Mouse (Mus musculus) macrophage (primary cell): Measurements from ENCODE around the gene Sox1. TPM values are rescaled to one million over a fixed set of nuclear protein-coding genes. Genes with fewer than 3 reads are reported as not detected.

ENCODE experiments used
- H3K27ac ChIP-seq: fragments of 350-480 bp; formaldehyde crosslinking; 2 replicates; pipeline ENCODE4 v1.9.0; 2021
- H3K36me3 ChIP-seq: fragments of 350-480 bp; formaldehyde crosslinking; 2 replicates; pipeline ENCODE4 v1.9.0; 2021; ENCODE audit errors: inconsistent target
- H3K4me3 ChIP-seq: fragments of 350-480 bp; formaldehyde crosslinking; 2 replicates; pipeline ENCODE4 v1.9.0; 2021; ENCODE audit errors: inconsistent target
- H3K79me2 ChIP-seq: fragments of 350-480 bp; formaldehyde crosslinking; 2 replicates; pipeline ENCODE4 v1.9.0; 2021; ENCODE audit errors: inconsistent target
- WGBS: methylation state at CpG from one replicate; pipeline ENCODE4 v1.1.7; 2026; ENCODE audit warnings: inconsistent platforms; ENCODE audit not compliant: missing documents; 5-methylcytosine and 5-hydroxymethylcytosine counted together
- polyA plus RNA-seq: library from polyadenylated mRNA; stranded (reverse); fragments of 250-400 nt; gene quantifications from 3 replicates; pipeline ENCODE4 v1.2.4, GENCODE M21; 2018; ENCODE audit warnings: inconsistent platforms

Gene Sox1
- polyA plus RNA-seq, 1 experiment from 2014 or later = not detected

DNA sequence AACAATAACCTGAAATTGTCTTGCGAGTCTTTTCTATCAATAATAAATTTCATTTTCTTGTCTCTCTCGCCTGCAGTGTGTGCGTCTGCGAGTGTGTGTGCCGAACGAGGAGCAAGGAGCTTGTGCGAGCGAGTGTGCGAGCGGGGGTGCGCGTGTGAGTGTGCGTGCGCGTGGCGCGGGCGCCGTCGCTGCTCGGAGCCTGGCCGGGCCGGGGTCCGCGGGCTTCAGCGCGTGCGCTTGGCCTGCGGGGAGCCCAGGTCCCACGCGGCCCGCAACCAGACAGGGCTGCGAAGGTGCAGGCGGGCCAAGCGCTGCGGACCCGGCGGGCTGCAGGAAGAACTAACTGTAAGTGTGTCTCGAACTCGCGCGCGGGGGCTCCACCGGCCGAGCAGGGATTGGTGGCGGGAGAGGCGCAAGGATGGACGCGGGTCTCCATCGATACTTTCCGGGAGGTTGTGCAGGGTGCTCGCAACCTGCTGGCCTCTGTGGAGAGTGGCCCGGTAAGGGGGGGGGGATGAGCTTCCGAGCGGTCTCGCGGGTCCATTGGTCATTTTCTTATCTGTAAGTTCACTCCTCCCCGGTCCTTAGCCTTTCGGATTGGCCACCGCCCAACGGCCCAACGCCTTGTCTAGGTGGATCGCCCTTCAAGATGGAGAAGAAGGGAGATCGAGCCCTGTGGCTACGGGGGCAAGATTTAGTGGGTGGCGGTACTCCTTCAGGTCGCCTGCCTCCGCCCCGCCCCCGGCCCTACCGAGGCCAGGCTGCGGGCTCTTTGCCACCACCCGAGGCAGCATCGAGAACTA is 9.2 kb upstream of the Sox1 start:
- WGBS = 4% methylated on average over 71 of the region's 74 CpGs
- H3K36me3 ChIP-seq = no peaks in the 10 kb centered on the region
- H3K79me2 ChIP-seq = no peaks in the 10 kb centered on the region
- no peak overlapping the region for H3K27ac ChIP-seq
- no peak overlapping the region for H3K4me3 ChIP-seq

DNA sequence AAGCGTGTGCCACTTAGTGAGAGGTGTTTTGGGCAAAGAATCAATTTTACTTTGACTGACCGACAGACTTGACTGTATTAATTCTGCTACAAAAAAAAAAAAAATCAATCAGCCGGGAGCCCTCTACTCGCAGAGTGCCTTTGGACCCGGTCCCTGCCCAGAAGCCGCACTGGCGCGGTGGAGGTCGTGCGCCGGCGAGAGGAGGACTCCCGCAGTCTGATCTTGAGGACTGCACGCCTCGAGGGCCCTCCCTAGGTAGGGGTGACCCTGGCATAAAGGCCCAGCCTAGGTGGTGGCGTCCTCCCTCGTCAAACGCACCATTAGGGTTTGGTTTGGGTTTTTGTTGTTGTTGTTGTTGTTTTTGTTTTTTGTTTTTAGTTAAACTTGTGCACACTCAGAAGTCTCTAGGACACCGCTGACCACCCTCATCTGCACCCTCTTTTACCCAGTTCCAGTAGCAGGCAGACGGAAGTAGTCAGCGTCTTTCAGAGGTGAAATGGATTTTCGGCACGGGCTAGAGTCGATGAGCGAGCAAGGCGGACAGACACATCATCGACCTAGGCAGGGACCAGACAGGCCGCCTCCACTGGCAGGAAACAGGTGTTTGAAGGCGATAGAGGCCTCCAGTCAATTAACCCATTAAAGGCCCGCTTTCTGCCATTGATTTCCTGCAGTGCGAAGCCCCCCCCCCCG is 8.4 kb upstream of the Sox1 start:
- Histone ChIP-seq H3K79me2 (no peaks in the 10 kb centered on the region), H3K4me3 (no peak overlapping the region), H3K27ac (no peak overlapping the region), H3K36me3 (no peaks in the 10 kb centered on the region)
- WGBS = 4% methylated on average over 32 of the region's 32 CpGs

DNA sequence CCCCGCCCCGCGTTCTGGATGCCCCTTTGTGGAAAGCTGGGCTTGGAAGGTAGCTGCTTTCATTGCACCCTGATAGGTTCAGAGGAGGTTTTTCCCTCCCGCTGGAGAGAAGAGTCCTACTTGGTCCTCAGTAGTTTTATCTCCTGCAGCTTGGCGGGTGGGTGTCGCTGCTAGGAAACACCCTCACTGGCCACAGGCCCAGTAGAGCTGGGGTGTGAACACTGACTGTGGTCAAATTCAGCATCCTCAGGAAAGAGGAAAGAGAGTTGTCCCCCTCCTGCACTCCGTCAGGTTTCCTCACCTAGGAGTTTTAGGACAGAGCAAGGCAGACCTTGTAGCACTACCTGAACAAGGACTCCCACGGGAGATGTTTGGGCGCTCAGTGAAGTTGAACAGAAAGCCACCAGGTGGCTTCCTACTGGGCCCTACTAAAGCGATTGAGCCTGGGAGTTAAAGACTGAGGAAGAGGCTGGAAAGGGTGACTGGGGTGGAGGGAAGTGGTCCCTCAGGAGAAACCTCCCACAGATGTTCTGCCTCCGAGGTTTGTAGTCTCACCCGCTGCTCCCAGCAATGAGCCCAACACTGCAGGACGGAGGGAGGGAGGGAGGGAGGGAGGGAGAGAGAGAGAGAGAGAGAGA is 7.8 kb upstream of the Sox1 start:
- Histone ChIP-seq H3K4me3 (no peak overlapping the region), H3K27ac (no peak overlapping the region), H3K36me3 (no peaks in the 10 kb centered on the region), H3K79me2 (no peaks in the 10 kb centered on the region)
- 6% methylated on average over 10 of the region's 13 CpGs for WGBS

DNA sequence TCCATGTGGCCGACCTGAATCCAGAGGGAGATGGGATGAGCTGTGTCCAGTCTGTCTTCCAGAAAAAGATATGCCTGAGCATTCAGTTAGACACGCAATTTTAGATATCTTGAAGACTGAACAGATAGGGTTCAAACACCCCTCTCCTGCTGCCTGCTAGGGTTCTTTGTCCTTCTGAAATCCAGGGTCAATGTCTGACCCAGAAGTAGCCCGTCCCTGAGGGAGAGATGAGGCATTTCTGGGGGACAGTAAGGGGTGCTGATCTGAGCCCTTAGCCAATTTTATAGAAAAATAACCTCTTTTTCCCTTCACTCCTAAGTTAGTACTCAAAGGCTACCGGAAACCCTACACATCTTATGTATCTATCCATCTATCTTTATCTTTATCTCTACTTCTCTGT is 7.2 kb upstream of the Sox1 start:
- Histone ChIP-seq H3K79me2 (no peaks in the 10 kb centered on the region), H3K36me3 (no peaks in the 10 kb centered on the region), H3K4me3 (no peak overlapping the region), H3K27ac (no peak overlapping the region)
- 15% methylated on average over 4 of the region's 4 CpGs for WGBS

DNA sequence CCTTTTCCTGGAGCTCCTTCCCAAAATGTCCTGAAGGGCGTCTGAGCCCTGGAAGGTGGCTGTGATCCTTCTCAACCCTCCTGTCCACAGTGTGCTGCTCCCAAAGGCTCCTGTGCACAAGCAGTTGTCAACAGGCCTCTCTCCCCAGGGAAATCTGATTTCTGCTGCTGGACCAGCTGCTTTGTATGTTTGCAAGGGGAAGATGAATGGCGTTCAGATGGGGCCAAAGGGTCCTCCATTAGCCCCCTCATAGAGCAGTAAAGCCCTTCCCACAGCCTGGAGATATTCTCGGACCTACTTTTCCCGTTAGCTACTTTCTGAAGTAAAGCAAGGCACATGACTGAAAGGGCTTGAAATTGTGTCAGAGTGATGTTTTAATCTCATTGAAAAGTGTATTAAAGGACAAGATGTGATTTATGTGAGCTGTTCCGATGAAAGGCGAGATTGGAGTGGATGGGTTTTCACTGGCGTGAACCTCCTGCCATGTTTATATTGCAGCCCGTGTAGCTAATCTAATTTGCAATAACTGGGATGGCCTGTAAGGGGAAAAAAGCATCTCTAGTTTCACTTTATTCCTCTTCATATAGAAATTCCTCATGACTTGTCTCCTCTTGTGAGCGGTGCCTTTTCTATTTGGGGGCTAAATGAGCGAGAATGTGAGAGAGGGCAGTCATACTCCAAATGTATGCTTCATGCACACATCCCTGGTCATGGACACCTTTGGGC is 6.5 kb upstream of the Sox1 start:
- H3K79me2 ChIP-seq = no peaks in the 10 kb centered on the region
- WGBS = 20% methylated on average over 10 of the region's 10 CpGs

DNA sequence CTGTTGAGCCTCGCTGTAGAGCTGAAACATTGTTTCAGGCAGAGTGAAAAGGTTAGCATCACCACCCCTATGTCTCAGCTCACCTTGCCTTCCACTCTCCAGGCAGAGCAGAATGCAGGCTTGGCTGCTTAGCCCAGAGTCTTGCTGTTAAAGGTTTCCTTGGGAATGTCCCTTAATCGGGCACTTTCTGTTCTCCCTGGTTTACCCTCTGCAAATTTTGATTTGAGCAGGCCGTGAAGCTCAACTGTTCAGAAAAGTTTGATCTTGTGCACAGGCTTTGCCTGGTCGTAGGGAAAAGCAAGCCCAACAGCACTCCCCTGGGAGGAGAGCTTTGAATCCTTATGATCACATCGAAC is 6.0 kb upstream of the Sox1 start:
- 6% methylated on average over 5 of the region's 5 CpGs for WGBS
- Histone ChIP-seq H3K79me2 (no peaks in the 10 kb centered on the region), H3K27ac (no peak overlapping the region), H3K4me3 (no peak overlapping the region), H3K36me3 (no peaks in the 10 kb centered on the region)

More for the DNA sequence above, 6.5 kb upstream of the Sox1 start:
- Histone ChIP-seq H3K36me3 (no peaks in the 10 kb centered on the region), H3K4me3 (no peak overlapping the region), H3K27ac (no peak overlapping the region)

DNA sequence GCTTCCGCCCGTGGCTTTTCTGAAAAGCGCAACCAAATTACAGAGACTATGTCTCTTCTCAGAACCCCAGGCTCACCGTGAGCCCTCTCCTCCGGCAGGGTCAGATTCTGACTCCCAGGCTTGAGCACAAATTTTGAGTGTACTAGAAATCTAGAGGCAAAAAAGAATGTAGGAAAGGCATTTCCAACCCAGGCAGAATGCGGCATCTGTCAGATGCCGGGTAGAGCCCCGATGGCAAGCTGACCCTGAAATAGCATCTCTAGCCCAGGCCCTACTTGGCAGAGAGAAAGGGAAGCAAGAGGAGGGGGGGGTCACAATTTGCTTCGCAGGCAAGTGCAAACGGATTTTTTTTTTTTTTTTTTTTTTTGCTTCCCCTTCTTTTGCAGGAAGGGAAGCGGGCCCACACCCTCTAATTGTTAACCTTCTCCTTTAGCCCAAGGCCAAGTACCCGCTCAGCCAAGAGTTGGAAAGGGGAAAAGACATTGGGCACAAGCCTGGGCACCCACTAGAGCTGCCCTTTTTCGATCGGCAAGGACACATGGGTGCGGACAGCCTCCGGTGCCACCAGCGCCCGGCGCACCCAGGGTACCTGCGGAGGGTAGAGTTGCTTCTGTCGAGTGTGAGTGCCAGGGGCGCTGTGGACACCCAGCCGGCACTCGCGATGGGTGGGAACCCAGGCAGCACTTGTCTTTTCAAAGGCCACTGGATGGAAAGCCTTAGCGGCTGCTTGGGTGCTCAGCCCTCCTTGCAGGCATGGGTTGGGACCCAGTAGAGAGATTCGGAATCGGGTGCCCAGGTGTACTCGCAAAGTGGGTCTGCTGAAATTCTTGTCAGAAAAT is 5.1 kb upstream of the Sox1 start:
- WGBS = 2% methylated on average over 28 of the region's 29 CpGs
- H3K79me2 ChIP-seq = no peaks in the 10 kb centered on the region
- H3K4me3 ChIP-seq = no peak overlapping the region
- H3K36me3 ChIP-seq = no peaks in the 10 kb centered on the region
- H3K27ac ChIP-seq = no peak overlapping the region

DNA sequence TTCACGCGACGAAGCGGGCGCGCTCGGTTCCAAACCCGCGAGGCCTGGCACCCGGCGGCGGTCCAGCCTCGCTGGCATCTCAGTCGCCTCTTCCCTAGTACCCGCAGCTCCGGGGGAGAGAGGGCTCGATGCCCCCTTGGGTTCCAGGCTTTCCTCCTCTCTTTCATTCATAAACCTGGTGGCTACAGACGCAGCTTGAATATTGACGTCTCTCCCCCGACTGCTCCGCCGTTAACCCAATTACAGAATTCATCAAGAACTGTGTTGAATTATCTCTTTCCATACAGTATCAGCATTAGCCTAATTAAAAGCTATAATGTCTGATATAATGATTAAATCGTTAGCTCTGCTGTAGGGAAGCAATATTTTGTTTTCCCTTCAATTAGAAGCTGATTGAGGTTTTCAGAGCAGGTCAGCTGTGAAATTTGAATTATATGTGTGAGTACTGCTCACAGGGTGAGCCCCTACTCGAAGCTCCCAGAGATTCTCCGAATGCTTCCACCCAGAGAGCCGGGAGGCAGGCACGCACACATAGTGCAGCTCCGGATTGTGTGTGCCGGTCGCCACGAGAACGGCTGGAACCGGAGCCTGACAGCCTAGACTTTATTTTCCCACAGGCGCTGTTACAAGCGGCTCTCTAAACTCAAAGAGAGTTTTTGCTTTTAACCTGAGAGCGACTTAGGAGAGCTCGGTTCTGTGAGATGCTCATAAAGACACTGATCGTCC is 4.3 kb upstream of the Sox1 start:
- Histone ChIP-seq H3K27ac (no peak overlapping the region), H3K79me2 (no peaks in the 10 kb centered on the region), H3K4me3 (no peak overlapping the region), H3K36me3 (no peaks in the 10 kb centered on the region)
- 14% methylated on average over 38 of the region's 38 CpGs for WGBS

DNA sequence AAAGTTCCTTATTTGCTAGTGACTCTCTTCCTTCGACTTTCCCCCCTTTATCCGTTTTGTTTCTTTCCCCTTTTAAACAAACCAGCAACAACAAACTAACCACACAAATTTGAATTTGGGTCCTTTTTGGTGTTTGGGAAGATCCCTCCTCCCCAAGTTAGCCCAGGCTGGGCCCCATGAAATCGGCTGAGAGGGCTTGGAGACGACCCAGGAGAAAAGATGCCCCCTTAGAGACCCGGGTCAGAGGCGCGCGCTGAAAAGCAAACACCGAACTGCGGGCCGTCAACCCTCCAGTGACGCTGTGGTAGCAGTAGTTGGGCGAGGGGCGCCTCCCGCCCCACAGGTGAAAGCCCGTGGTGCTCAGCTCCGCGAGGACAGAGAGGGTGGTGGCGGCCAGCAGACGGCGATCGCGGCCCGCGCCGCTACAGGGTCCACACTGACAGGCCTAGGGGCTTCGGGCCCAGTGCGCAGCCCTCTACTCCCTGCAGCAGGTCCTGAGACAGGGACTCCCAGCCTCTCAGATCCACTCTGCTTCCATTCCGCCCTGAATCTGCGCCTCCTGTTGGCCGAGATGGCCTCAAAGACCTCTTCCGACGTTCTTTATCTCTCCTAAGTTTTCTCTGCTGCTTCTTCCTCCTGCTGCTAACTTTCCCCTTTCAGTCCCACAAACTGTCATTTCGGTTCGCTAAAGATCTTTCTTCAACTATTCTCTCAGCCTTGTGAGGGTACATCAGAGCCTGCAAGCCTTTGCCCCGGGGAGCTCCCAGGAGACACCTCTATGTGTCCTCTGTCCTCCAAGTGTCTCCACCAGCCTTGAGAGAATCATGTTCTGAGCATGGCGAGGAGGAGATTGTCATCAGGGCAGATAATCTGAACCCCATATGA is 3.5 kb upstream of the Sox1 start:
- Histone ChIP-seq H3K79me2 (no peaks in the 10 kb centered on the region), H3K36me3 (no peaks in the 10 kb centered on the region), H3K4me3 (no peak overlapping the region), H3K27ac (no peak overlapping the region)
- WGBS = 5% methylated on average over 37 of the region's 37 CpGs

DNA sequence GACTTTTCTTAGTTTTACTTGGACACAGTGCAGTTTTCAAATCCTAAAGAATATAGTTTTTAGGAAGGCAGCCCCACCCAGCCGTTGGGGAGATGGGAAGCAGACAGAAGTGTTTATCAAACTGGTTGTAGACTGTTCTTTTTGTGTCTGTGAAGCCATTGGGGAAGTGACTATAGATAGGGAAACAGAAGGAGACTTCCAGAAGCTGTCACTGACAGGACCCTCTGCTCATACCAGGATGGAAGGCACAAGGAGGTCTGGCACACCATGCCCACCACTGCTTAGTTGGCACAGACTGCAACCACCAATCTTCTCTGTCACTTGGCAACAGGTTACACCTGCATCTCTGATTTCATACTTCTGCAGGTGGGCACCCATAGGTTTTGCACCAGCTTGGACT is 2.3 kb upstream of the Sox1 start:
- no peak overlapping the region for H3K27ac ChIP-seq
- H3K4me3 ChIP-seq = no peak overlapping the region
- WGBS = 33% methylated on average over 1 of the region's 1 CpGs
- H3K36me3 ChIP-seq = no peaks in the 10 kb centered on the region
- no peaks in the 10 kb centered on the region for H3K79me2 ChIP-seq

DNA sequence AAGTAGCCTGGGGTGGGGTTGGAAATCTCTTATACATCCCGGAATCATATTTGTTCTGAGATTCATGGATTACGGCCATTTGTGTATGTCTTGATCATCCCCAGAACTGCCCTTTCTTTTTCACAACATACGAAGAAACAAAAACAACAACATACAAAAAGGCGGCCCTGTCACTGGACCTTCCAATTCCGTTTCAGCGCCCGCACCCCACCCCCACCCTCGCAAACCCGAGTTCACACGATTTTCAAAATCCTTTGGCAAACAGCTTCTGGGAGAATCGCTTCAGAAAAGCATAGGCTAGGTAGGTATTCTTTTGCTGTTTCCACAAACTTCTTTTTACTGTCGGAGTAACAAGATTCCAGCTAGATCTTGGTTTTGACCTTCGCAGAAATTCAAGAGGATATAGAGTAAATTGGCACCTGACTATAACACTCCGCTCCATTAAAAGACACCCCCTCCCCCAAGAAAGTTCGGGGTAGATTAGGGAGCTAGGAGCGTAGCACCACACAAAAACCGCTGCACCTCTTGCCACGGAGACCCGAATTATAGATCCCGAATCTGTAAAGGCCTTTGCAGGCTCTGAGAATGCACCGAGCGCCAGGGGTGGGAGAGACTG is 602 bp upstream of the Sox1 start:
- no peaks in the 10 kb centered on the region for H3K36me3 ChIP-seq
- H3K4me3 ChIP-seq = no peak overlapping the region
- no peak overlapping the region for H3K27ac ChIP-seq
- 4% methylated on average over 22 of the region's 22 CpGs for whole genome bisulfite sequencing
- H3K79me2 ChIP-seq = no peaks in the 10 kb centered on the region

DNA sequence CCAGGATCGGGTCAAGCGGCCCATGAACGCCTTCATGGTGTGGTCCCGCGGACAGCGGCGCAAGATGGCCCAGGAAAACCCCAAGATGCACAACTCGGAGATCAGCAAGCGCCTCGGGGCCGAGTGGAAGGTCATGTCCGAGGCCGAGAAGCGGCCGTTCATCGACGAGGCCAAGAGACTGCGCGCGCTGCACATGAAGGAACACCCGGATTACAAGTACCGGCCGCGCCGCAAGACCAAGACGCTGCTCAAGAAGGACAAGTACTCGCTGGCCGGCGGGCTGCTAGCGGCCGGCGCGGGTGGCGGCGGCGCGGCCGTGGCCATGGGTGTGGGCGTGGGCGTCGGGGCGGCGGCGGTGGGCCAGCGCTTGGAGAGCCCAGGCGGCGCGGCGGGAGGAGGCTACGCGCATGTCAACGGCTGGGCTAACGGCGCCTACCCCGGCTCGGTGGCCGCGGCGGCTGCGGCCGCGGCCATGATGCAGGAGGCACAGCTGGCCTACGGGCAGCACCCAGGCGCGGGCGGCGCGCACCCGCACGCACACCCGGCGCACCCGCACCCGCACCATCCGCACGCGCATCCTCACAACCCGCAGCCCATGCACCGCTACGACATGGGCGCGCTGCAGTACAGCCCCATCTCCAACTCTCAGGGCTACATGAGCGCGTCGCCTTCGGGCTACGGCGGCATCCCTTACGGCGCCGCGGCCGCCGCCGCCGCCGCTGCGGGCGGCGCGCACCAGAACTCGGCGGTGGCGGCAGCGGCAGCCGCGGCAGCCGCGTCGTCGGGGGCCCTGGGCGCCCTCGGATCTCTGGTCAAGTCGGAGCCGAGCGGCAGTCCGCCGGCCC is 1.6 kb downstream of the Sox1 start:
- WGBS = 2% methylated on average over 103 of the region's 118 CpGs
- H3K36me3 ChIP-seq = no peaks in the 10 kb centered on the region
- no peaks in the 10 kb centered on the region for H3K79me2 ChIP-seq
- no peak overlapping the region for H3K4me3 ChIP-seq
- H3K27ac ChIP-seq = no peak overlapping the region
